Mouse (Mus musculus): ENCODE measurements around the gene St7.

GRCm38 (mm10) chr6:17737262-17737948 lies 44.7 kb downstream of the St7 start:
- TF ChIP-seq POLR2A (IDR thresholded peaks at IDR 0.05; ENCODE audit: borderline replicate concordance, extremely low read depth, insufficient read depth, insufficient read length, poor library complexity, severe bottlenecking) (no peak), CTCF (IDR thresholded peaks at IDR 0.05; ENCODE audit: borderline replicate concordance, extremely low read depth, insufficient read depth, insufficient read length) (no peak)
